Mouse (Mus musculus) cerebral cortex, adult 2 months (tissue): ENCODE measurements around the gene Dapl1.

Experiments
- WGBS: fragments of 180-500 bp; shearing (Covaris S2); methylation state at CpG from one replicate; pipeline ENCODE4 v1.1.7; 2018; 5-methylcytosine and 5-hydroxymethylcytosine counted together

The Dapl1 gene

GRCm38 (mm10) chr2:59484438-59484837 is at the start of gene Dapl1:
Gene Dapl1, plus strand, starts transcription at chr2:59484653.
- WGBS = 65% methylated on average over 9 of the region's 9 CpGs

GRCm38 (mm10) chr2:59434820-59435219 is 49.6 kb upstream of the Dapl1 start:
- WGBS = 91% methylated on average over 9 of the region's 9 CpGs

DNA sequence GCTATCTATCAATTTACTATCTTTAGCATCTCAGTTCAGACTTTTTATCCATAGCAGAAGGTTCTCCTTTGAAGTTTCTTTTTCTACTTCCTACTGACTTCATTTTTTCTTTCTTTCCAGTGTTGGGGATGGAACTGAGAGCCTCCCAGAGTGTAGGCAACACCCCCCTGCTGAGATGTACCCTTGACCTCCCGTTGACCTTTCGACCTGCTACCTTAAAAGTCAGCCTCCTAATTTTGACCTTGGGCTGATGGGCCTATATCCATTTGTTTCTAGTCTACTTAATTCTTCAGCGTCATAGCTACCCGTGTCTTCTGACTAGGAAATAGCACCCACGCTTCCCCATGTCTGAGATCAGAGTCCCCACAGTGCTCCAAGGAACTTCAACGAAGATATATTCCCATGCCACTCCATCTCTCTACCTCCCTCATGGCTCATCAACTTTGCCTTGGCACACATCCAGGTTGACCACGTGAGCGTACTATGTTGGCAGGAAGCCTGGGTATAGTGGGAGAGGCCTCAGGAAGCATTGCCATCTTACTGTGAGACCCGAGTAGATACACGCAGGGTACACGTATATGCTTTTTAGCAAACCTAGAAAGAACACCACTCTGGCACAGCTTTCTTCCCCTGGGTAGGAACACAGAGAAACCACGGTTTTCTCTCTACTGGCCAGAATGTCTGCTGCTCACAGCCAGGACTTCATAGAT is 46.6 kb upstream of the Dapl1 start:
- WGBS = 34% methylated on average over 12 of the region's 12 CpGs

GRCm38 (mm10) chr2:59438479-59438935 is 45.9 kb upstream of the Dapl1 start:
- WGBS = 5% methylated on average over 10 of the region's 10 CpGs

GRCm38 (mm10) chr2:59439824-59440223 is 44.6 kb upstream of the Dapl1 start:
- 56% methylated on average over 9 of the region's 9 CpGs for WGBS

DNA sequence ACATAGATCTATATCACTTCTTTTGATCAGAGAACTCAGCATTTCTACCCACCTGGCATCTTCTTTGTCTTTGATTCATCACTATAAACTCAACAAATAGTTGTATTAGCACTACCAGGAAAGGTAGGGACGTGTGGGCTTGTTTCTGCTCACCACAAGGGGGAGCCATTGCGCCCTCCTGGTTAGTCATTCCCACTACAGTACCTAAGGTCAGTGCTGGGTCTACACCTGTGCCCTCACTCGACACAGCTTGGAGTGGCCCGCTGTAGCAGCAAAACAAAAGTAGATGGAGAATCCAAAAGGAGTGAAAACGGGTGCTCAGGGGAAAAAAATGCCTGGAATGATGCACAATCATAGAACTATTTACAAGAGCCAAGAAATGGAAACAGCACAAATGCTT is 44.0 kb upstream of the Dapl1 start:
- 45% methylated on average over 5 of the region's 5 CpGs for WGBS

DNA sequence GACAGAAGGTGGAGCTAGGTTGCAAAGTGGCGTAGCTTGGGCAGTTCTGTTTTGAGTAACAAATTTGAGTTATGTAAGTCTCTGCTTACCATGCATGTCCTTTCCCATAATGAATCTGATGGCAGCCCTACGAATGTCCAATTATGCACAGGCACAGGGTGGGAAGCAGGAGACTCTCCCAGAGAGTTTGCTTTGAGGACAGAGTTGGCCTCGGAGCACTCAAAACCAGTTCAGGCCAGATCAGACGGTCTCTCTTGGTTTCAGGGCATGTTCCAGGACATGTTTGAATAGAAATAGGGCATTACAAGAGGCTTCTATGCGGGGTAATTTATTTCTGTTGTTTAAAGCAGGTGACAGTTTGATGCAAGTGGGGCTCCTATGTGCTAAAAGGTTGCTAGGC is 42.8 kb upstream of the Dapl1 start:
- WGBS = 79% methylated on average over 5 of the region's 5 CpGs

DNA sequence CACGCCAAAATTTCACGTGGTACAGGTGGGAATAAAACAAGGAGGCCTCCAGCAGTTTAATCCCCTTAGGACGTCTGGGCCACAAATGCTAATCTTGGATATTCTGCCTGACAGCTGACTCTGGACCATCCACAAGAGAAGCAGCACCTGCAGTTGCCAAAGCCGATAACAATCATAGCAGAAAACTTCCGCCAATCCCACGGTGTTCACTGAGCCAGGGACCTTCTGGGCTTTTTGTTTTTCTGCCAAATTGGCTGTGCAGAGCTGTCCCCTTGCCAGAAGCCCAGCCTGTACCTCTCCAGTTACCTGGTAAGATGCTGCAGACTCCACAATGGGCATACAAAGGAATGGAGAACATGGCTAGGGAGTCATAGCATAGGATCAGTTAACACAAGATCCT is 37.8 kb upstream of the Dapl1 start:
- WGBS = 68% methylated on average over 6 of the region's 6 CpGs

DNA sequence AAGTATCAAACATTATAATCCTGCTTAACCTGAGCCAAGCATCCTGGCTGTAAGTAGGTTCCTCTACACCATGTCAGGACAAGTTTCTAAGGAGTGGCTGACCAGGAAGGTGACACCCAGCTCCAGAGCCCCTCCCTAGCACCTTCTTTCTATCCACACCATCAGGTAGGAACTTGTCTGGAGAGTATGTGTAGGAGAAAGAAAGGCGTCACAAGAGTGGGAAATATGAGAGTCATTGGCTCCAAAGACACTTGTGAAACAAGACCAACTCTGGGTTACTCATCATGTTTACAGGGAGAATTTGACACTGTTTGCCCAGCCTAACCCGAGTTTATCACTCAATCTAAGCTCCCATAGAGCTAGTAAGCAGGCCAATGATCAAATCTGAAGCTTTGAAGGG is 36.7 kb upstream of the Dapl1 start:
- WGBS = 84% methylated on average over 2 of the region's 2 CpGs

GRCm38 (mm10) chr2:59448516-59448915 is 35.9 kb upstream of the Dapl1 start:
- 87% methylated on average over 3 of the region's 3 CpGs for WGBS

DNA sequence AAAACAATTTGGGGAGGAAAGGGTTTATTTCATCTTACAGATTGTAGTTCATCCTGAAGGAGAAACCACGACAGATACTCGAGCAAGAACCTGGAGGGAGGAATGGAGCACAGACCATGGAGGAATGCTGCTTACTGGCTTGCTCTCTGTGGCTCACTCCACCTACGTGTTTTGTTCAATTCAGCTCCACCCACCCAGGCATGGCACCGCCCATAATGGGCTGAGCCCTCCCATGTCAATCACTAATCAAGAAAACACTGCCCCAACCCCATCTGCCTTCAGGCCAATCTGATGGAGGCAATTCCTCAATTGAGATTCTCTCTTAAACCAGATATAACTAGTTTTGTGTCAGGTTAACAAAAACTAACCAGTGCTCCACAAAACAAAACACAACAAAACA is 35.5 kb upstream of the Dapl1 start:
- WGBS = 86% methylated on average over 4 of the region's 4 CpGs

- WGBS = 97% methylated on average over 2 of the region's 2 CpGs
Observed at GRCm38 (mm10) chr2:59451675-59452074, 32.8 kb upstream of the Dapl1 start.

GRCm38 (mm10) chr2:59452102-59452501 is 32.4 kb upstream of the Dapl1 start:
- WGBS = 79% methylated on average over 3 of the region's 3 CpGs

- 63% methylated on average over 6 of the region's 6 CpGs for WGBS
Observed at GRCm38 (mm10) chr2:59462086-59462485, 22.4 kb upstream of the Dapl1 start.

- 67% methylated on average over 12 of the region's 12 CpGs for WGBS
Observed at GRCm38 (mm10) chr2:59463428-59464182, 20.8 kb upstream of the Dapl1 start.

DNA sequence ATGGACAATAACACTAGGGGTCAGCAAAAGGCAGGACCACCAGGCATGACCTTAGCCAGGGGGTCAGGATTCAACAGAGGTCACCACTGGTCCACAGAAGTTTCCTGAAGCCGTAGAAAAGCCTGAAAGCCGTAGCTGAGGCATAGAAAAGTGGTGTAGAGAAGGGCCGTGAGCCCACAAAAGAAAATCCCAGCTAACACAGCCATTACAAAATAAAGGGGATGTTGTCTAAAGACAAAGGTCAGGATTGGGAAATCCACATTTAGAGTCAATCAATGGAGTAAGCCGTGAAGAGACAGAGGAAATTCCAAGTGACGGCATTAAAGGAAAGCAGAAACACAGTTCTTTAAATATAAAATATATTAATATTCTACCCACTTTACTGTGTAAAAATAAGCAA is 18.8 kb upstream of the Dapl1 start:
- 88% methylated on average over 5 of the region's 5 CpGs for WGBS

GRCm38 (mm10) chr2:59466358-59466757 is 18.1 kb upstream of the Dapl1 start:
- 83% methylated on average over 5 of the region's 5 CpGs for WGBS

DNA sequence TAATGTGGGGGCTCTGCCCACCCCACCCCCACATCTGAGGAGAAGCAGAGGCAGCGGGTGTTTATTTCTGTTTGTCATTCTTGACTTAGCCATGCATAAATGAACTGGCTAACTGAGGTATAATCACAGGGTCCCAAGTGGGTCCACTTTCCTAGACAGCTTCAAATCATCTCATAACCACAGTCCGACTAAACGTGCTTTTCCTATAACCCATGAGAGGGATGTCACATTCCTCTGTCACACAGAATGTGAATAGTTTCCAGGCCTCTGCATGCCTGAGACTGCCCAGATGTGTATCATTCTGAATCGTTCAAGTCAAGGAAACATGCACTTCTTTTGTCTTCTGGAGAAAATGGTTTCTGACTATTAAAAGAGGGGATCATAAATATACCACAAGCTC is 17.4 kb upstream of the Dapl1 start:
- 56% methylated on average over 4 of the region's 4 CpGs for WGBS

- 94% methylated on average over 6 of the region's 6 CpGs for WGBS
Observed at GRCm38 (mm10) chr2:59467976-59468375, 16.5 kb upstream of the Dapl1 start.

DNA sequence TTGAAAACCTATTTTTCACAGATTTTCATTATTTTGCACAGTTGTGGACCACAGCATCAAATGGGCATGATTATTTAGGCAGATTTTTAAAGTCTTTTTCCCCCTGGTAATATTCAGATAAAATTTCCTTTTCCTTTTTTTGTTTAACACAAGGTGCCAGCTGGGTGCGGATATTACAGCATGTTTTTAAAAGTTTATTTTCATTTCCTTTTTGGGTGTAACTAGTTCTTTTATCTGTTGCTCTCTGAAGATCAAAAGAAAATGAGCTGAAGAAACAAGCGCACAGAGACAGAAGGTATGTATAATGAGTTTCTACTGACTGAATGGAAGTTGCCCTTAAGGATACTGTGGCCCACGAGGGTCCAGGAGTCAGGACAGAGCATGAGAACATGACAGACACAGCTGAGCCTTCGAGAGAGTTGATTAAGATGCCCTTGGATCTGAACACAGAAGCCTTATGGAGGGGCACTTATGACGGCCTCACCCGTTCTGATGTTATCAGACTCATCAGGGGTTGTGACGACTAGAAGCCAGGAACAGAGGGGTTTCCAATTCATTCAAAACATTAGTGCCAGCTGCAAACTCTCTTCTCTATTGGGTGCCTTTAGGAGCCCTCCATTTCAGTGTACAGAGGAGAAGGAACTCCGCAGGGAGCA is 14.7 kb upstream of the Dapl1 start:
- 79% methylated on average over 8 of the region's 8 CpGs for WGBS

DNA sequence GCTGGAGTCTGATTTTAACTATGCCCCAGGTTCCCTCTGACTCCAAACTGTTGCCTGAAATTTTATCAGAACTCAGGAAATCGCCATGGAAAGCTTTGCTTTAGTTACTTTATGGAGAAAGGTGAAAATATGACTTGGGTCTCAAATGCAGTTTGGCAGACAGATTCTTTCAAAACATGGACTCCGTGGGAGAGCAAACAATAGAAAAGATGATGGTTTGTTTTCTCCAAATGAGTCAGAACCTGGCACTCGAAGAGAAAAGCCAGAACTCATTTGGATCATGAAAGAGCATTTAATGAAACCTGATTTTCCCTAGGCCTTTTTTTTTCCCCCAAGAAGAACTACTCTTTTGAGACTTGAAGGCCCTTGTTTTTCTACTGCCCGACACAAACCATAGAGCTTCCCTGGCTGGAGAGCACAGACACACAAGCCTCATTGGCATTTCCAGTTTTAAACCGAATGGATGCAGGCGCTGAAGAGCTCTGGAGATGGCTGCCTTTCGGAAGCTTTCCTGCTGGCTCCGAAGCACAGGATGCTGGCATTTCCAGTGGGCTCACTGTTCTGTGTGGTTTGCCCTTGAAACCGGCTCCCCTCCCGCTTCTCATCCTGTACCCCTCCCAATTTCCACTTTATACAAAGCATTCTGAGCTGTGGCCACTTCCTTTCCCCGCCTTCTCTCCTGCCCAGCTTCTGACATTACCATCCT is 14.0 kb upstream of the Dapl1 start:
- 46% methylated on average over 11 of the region's 11 CpGs for WGBS
